Mouse (Mus musculus): ENCODE data around the gene Rora.

Gene Rora

DNA sequence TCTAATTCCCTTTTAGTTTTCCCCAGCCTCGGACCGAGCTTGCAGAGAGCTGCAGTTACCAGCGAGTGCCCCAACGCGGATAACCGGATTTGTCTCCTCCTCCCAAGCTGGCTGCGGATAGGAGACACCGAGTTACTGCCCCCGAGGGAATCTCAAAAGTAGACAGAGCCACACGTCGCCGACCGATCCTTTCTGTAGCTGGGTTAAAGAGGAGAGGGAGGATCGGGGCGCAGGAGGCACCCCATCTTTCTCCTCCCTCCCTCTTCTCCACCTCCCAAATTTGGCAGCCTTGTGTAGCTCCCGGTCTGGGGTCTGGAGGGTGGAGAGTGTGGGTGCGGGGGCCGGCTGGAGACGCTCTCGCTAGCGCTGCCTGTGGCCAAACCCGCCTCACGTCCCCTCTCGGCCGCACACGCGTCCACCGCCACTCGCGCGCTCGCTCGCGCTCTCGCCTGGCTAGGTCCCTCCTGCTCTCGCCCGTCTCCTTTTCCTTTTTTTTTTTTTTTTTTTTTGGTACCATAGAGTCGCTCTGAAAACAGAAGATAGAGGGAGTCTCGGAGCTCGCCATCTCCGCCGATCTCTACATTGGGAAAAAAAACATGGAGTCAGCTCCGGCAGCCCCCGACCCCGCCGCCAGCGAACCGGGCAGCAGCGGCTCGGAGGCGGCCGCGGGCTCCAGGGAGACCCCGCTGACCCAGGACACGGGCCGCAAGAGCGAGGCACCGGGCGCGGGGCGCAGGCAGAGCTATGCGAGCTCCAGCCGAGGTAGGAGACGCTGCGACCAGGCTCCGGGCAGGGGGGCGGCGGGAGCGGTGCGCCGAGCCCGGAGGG is at the start of gene Rora:
Rora (plus strand) TSS at position 576 of the 828 bp plus-strand sequence.
- DNase-seq (ENCODE audit: low spot score), result no peak

DNA sequence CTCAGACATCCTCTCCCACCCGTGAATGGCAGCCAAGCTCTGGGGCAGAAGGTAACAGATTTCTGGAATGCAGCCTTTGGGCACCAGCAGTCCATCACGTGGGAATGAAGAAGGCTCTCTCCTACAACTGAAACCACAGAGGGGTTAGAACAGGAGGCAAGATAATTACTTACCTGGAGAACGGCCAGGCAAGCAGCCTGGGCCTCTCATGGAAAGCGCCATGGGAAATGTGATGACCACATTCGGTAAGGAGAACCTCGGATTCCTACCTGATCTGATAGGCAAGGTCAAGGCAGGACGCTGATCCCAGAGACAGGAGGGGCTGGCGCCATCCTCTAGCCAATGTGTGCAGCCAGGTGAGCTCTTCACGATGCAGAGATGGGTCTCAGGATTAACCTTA is 39.6 kb upstream of the Rora start:
- DNase-seq (ENCODE audit: low spot score), result no peak

DNA sequence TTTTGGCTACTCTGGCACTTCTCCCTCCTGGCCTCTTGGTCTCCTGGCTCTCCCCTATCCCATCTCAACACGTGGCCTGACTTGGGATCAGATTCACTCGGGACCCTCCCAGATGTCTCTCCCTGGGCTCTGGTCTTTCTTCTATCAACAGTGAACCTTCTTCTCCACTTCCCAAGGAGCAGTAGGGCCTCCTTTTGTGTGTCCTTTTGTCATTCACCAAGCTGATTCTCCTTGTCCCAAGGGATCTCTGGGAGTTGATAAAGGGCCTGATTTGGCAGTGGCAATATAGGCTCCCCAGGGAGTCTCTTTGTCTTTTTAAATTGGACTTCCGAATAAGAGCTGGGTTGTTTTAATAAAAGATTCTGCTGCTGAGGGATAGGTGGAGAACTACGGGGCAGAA is 36.5 kb upstream of the Rora start:
- no peak for DNase-seq (ENCODE audit: low spot score)

DNA sequence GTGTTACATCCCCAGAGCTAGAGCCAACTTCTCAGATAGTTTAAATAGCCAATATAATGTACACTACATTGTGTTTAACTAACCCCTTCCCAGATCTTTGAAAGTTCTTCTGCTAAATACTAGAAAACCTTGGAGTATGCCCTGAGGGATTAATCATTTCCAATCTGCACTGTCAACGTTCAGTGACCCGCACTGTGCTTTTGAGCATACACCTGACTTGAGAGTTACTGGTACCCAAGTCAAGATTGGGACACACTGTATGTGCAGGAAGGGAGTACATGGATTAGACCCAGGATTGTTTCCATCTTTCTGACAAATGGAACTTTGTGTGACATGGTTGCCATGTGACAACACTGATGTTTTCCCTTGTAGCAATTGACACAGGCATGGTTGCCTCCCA is 33.5 kb upstream of the Rora start:
- no peak for DNase-seq (ENCODE audit: low spot score)

DNA sequence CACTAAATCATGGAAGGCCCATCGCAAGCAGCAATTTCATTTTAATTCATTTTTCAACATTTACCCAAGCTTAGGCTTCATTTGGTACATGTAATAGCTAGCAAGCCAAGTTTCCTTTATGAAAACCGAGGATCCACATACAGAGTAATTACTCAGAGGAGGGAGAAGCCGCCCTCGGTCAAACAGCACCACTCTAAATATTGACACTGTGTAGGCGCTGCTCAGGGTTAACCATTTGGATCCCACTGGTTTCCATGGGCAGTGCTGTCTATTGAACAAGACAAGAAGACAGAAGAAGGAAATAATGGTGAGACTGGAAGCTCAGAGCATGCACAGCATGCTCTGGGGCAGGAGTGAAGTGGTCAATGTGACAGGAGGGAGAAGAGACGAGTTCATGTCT is 33.1 kb upstream of the Rora start:
- DNase-seq (ENCODE audit: low spot score), result no peak

DNA sequence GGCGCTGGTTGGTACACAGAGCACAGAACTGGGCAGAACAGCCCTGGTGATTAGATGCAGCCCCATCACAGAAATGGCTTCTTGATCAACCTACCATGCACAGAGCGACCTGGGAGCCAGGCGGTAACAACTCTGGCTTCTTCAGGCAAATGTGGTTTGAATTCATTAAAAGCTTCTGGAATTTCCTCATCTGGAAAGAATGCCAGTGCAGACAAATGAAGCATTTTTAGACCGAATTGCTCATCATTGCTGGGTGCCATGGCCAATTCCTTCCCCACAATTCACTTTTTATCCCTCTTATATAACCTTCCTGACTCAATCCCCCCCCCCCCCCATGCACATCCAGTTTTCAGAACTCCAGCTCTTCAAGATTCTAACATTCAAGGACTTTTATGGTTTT is 28.6 kb upstream of the Rora start:
- no peak for DNase-seq (ENCODE audit: low spot score)

DNA sequence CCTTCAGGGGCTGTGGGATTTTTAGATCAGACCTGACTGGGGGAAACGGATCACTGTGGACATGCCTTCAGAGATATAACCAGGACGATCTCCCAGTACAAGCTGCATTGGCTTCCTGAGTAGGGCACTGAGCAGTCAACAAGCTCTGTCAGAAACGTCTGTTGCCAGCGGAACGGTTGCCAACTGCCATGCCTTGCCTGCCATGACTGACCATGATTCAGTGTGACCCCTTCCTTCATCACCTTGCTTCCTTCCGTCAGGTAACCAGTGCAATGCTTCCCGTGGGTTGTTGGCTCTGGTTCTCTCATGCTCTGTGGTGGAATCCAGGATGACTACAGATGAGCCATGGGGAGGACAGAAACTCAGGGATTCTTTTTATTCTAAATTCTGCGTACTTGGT is 16.3 kb upstream of the Rora start:
- DNase-seq (ENCODE audit: low spot score), result no peak

DNA sequence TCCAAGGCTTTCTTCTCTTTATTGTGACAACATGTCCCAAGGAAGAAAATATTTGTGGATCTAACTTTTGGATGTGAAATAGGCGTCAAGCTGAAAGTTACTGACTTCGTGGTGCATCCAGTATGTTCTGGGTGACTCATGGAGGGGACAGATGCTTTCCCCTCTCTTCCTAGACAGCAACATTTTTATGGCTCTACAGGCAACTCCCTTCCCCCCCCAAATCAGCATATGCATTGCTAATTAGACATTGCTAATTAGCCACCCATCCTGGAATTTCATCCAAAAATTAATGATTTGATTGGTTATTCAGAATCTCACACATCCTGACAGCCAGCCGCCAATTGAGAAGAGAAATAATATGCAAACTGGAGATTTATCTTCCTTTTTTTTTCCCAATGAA is 12.5 kb upstream of the Rora start:
- no peak for DNase-seq (ENCODE audit: low spot score)

DNA sequence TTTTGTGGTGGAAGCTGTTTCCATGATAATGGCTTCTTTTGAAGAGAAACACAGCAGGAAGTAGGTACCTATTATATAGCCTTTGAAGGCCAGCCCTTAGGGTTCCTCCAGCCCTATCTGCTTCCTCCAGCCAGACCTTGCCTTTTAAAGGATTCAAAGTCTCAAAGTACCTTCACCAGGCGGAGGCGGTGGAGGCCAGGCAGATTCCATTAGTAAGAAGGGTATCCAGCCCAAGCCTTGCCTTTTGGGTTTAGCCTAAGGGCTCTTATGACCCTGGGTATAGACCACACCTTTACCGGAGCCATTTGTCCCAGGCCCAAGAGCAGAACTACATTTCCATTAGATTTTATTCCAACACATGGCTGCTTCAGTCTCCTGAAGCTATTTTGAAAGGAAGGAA is 5.5 kb upstream of the Rora start:
- no peak for DNase-seq (ENCODE audit: low spot score)

DNA sequence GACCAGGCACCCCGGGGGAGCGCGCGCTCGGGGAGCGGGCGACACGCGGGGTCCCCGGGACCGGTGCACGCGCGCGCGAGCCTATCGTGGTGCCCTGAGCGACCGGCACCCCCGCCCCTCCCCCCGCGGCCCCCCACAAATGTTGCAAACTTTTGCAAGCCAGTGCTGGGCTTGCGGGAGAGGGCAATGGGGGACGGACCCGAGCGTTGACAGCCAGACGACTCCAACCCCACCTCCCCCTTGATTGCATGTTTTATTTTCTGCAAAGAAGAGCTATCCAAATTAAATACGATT is 400 bp downstream of the Rora start:
- no peak for DNase-seq (ENCODE audit: low spot score)

DNA sequence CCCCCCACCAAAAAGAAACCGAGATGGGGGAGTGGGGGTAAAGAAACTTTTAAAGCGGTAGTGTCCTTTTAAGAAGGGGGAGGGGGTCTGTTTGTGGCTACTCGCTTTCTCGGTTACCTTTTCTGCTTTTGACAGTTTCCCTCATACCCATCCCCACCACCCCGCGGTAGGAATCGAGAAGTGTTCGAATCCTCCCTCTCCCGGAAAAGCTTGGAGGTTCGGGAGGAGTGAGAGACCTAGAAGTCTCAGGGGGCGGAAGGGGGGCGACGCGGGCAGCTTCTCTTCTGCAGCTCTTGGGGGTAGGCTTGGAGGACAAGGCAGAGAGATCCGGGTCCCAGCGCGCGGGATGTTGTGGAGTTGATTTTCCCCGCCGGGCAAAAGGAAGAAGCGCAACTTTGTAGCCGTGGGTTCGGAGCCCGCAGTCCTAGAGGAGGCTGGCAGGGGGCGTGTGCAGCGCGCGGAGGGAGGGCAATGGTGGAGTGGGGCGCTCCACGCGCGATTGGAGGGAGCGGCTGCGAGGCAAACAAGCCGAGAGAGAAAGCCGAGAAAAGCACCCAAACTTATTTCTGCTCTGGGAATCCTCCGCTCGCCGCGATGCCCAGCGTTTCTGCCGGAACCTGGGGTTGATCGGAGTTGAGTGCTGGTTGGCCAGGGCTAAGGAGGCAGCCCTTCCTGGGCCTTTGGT is 889 bp downstream of the Rora start:
- no peak for DNase-seq (ENCODE audit: low spot score)

DNA sequence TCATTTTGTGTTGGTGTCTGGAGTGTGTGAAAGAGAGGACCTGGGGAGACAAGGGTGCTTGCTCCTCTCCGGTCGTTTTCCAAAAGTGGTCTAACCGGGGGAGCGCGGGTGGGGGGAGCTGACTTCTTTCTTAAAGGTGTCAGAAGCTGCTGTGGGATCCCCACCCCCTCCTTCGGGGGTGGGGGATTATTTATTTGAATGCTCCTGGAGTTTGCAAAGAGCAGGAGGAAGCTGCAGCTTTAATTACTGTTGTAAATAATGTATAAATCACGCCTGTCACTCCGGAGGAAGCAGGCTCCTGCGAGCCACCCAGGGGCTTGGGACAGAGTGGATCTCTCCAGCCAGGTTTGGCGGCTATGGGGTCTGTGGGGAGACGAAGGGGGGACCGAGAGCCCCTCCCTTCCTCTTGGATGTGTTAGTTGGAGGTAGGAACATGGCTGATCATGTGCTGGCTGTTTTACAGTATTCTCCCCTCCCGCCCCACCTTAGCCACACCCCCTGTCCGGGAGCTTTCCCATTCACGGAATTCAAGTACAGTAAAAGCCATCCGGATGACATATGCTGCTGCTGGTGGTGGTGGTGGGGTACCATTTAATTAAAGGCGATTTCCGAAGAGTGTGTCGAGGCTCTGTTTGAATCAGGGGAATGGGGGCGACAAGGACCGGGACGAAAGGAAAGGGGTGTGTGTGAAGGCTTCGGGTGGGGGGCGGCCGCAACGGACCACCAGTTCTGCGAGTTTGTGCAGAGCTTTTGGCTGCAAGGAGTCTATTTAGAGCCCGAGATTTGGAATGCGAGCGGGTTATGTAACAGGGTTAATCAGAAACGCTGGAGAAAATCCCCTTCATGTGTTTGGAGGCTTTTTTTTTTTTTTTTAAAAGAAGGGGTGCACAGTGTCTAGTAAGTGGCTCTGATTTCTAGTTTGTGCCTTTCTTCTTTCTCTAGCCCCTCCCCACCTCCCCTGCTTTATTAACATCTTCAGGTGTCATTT is 1.7 kb downstream of the Rora start:
- DNase-seq (ENCODE audit: low spot score), result no peak

DNA sequence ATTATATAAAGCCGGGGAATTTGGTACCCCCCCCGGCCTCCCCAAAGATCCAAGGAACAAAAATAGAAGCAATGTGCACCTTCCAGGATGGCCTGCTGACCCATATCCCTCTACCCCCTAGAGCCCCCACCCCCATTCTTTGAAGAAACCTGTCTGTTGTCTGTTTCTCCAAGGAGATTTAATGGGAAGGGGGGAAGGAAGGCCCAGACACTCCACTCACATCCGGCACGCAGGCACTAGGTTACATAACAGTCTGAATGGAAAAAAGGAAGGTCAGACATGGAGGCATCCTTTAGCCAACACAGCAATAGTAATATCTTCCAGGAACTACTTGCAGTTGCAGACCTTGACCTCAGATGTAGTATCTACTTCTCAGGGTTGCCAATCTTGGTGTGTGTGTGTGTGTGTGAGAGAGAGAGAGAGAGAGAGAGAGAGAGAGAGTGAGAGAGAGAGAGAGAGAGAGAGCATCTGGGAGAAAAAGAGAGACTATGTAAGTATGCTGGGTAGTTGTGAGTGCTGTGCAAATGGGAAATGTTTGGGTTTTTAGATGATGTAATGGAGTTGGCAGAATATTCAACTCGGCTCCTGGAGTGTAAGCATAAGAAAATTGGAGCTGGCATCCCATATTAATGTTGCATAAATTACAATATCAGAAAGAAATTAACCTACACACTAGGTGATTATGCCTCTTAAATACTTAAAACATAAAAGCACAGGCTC is 2.6 kb downstream of the Rora start:
- DNase-seq (ENCODE audit: low spot score), result no peak

DNA sequence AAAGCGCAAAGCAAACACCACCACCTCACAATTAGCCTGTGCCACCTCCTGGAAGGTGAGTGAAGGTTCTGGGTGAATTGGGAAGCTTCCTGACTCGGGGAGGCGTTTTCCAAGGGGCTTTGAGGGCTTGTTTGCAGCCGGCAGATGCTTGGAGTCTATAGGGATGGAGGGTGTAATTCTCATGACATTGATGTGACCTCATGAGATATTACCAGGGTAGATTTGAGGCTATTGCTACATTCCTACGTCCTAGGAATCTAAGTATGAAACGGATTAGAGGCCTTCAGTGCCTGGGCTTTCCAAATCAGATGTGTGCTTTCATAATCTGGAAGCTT is 3.2 kb downstream of the Rora start:
- DNase-seq (ENCODE audit: low spot score), result no peak

DNA sequence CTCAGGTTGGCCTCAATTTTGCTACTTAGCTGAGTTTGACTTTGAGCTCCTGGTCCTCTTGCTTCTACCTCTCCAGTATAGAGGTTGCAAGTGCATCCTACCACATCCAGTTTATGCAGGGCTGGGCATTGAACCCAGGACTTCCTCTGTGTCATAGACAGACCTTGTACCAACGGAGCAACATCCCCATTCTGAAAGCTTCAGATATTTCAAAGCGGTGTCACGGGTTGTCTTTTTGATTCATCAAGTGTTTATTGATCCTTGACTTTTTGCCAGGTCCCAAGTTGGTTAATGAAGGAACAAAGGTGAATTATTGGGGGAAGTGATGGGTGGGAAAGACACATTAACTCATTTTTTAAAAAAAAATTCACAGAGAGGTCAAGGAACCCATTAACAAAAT is 17.1 kb downstream of the Rora start:
- no peak for DNase-seq (ENCODE audit: low spot score)

DNA sequence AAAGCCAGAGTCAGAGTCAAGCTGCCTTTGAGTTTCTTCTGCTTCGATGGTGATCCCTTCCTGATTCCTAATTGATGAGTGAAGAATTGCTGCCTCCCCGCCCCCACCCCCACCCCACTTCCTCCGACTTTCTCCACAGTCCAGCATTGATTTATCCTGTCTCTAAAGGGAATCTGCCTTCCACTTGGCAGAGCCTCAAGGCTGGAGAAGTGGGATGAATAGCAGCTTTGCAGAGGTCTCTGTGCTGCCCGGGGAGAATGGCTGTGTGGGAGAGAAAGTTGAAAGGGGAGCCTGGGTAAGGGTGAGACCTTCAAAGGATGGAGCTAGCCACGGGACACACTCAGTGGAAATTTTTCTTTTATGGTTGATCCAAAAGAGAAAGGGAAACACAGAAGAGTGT is 18.9 kb downstream of the Rora start:
- no peak for DNase-seq (ENCODE audit: low spot score)

DNA sequence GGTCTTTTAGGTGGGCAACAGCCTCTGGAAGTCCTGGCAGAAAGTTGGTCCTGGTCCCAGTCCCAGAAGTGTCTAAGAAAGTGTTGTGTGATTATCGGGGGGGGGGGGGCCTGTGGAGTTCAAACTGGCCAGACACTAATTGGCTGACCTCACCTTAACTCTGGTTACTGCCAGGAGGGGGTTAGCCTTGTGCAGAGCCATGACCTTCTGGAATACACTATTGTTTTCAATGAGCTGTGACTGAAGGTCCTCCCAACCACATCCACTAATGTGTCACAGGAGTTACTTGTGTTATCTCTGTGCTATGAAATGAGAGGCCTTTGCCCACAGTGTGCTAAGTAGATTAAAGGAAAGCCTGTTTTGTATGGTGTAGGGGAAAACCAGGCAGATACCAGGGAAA is 19.6 kb downstream of the Rora start:
- no peak for DNase-seq (ENCODE audit: low spot score)

DNA sequence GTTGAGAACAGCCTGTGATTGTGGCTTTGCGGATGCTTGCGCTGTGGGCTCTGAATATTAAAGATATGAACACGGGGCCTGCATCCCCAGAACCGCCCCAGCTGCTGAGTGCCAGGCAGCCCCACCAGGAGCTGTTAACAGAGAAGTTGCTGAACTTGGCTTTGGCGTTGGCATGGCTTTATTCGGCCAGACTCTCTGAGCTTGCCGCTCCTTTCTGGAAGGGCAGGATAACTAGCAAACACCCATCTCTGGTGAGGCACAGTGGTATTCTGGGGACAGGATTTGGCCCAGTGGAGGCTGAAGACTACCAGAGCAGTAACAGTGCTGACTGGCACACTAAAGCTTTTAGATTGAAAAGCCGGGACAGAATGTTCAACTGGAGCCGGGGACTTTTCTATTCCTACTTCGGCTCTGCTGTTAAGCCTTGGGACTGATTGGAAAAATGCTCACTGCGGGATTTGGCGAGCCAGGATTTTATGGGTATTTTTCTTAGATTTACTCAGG is 26.3 kb downstream of the Rora start:
- DNase-seq (ENCODE audit: low spot score), result no peak

DNA sequence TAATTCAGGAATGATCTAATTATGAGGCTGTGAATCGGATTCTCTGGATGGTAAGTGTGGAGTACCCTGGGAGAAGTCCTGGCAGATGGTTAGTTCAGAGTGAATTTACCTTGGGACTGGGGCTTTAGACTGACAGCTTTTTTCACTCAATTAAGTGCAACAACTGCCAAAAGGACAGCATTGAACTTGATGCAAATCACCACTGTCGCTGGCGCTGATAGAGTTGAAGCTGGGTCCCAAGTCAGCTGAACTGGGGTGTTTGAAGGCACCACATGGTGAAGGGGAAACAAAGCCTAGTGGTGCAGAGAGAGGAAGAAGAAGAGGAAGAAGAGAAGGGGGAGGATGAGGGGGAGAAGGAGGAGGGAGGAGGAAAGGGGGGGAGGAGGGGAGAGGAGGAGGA is 30.4 kb downstream of the Rora start:
- no peak for DNase-seq (ENCODE audit: low spot score)

DNA sequence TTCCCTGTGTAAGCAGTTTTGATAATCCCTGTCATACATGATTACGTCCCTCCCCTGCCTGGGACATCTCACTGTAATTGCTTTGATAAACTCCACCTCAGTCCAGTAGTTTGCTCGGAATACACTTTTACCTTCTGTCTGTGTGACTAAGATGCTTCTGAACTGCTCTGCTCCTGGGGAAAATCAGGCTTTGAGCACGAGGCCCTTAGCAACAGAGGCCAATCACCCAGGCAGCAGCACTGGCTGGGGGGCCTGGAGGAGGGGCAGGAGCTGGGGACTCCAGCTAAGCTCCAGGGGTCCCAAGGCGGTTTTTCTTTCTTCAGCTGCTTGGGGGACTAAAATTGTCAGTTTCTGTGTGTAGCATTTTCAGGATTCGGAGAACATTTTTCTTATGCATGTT is 32.0 kb downstream of the Rora start:
- no peak for DNase-seq (ENCODE audit: low spot score)

DNA sequence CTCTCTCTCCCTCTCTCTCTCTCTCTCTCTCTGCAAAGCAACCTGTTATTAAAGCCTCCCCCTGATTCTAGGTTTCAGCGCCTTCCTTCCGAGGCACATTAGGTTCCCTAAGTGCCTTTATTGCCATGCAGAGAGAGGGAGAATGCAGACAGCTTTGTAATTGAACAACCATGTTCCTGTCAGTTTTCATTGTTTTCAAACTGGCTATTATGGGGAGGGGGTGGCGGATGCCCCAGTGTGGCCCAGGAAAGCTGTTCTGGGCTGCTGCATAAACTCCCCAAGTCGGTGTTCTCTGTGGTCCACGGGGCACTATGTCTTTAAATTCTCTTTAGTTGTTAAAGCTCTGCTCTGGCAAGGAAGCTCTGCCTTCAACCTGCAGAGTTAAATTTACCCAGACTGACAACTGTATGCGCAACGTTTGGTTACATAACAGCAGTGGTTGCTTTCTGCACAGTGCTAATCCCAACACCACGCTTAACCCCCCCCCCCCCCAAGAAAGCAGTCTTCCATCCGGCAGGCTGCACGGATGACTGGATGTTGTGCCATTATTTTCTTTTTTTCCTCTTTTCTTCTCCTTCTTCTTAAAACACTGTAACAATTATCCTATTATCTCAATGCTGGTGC is 33.8 kb downstream of the Rora start:
- no peak for DNase-seq (ENCODE audit: low spot score)

DNA sequence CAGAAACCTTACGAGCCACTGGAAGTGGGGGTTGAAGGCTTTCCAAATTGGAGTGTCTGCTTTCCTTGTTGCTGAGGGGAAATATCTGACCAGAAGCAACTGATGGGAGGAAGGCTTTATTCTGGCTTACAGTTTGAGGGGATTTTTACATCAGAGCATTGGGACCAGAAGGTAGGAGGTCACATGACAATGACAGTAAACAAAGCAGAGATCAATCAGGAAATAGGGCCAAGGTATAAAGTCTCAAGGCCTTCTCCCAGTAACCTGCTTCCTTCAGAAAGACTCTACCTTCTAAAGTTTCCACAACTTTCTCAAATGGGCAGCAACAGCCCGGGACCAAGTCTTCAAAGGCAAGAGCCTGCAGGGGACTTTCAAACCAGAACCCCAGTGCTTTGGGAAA is 34.6 kb downstream of the Rora start:
- DNase-seq (ENCODE audit: low spot score), result no peak
